Mouse (Mus musculus) embryo, embryonic 11.5 days (tissue): ENCODE results near the gene Acadl.

Experiments used
- DNase-seq: peaks from one replicate; pipeline ENCODE4 v3.0.0-alpha.2; 2012; ENCODE audit warnings: low read depth, low spot score

Gene Acadl

GRCm38 (mm10) chr1:66862712-66863511 lies at the start of gene Acadl:
Gene Acadl, minus strand, starts transcription at chr1:66863277.
- peak; percentile 30 for DNase-seq

GRCm38 (mm10) chr1:66912305-66912704 lies 49.2 kb upstream of the Acadl start:
- no peak for DNase-seq

GRCm38 (mm10) chr1:66902566-66902965 lies 39.5 kb upstream of the Acadl start:
- no peak for DNase-seq

- DNase-seq: no peak
Measured at GRCm38 (mm10) chr1:66900946-66901345, 37.9 kb upstream of the Acadl start.

- no peak for DNase-seq
Measured at GRCm38 (mm10) chr1:66898261-66898660, 35.2 kb upstream of the Acadl start.

- DNase-seq: no peak
Measured at GRCm38 (mm10) chr1:66896556-66896955, 33.5 kb upstream of the Acadl start.

- DNase-seq: no peak
Measured at GRCm38 (mm10) chr1:66896125-66896524, 33.0 kb upstream of the Acadl start.

- no peak for DNase-seq
Measured at GRCm38 (mm10) chr1:66895837-66896118, 32.7 kb upstream of the Acadl start.

GRCm38 (mm10) chr1:66895093-66895836 lies 32.2 kb upstream of the Acadl start:
- DNase-seq: no peak

- no peak for DNase-seq
Measured at GRCm38 (mm10) chr1:66887175-66887574, 24.1 kb upstream of the Acadl start.

- no peak for DNase-seq
Measured at GRCm38 (mm10) chr1:66880217-66880616, 17.1 kb upstream of the Acadl start.

GRCm38 (mm10) chr1:66874740-66875139 lies 11.7 kb upstream of the Acadl start:
- DNase-seq: no peak

- no peak for DNase-seq
Measured at GRCm38 (mm10) chr1:66871591-66871990, 8.5 kb upstream of the Acadl start.

- DNase-seq: no peak
Measured at GRCm38 (mm10) chr1:66865633-66866032, 2.6 kb upstream of the Acadl start.

GRCm38 (mm10) chr1:66863741-66864495 lies 841 bp upstream of the Acadl start:
- DNase-seq: no peak

- no peak for DNase-seq
Measured at GRCm38 (mm10) chr1:66861764-66862672, 1.1 kb downstream of the Acadl start.

- no peak for DNase-seq
Measured at GRCm38 (mm10) chr1:66847506-66847905, 15.6 kb downstream of the Acadl start.

- DNase-seq: no peak
Measured at GRCm38 (mm10) chr1:66845690-66846318, 17.3 kb downstream of the Acadl start.

- no peak for DNase-seq
Measured at GRCm38 (mm10) chr1:66841938-66842337, 21.1 kb downstream of the Acadl start.

- no peak for DNase-seq
Measured at GRCm38 (mm10) chr1:66841510-66841909, 21.6 kb downstream of the Acadl start.
